Mouse (Mus musculus): ENCODE data around the gene Tjp2.

GRCm38 (mm10) chr19:24118775-24119174 is 106.1 kb downstream of the Tjp2 start:
- TF ChIP-seq CTCF (IDR thresholded peaks at IDR 0.05; ENCODE audit: low read depth) (no peak), EP300 (IDR thresholded peaks at IDR 0.05; ENCODE audit: low read depth) (no peak)

Measured in heart, postnatal 0 days (tissue).